Mouse (Mus musculus): Measurements from ENCODE around the gene Rhbdl1. TPM values are rescaled to one million over a fixed set of nuclear protein-coding genes. Genes with fewer than 3 reads are reported as not detected.
A peak's percentile ranks its signal among the peaks of the same experiment; 100 is the strongest.

Rhbdl1 gene
- total and polyA plus RNA-seq, 2 experiments, result 0.74 to 5.5 TPM

- H3K4me3 ChIP-seq (ENCODE audit: insufficient read depth, low read depth, low read length), result no peak overlapping the region
- H3K36me3 ChIP-seq (ENCODE audit: control insufficient read depth, insufficient read depth, low read length), result no peaks in the 10 kb centered on the region
- no peak overlapping the region for H3K9ac ChIP-seq (ENCODE audit: low read depth, low read length)
- no peak overlapping the region for H3K27ac ChIP-seq (replicated peaks; ENCODE audit: insufficient read depth, low read depth, low read length)
- DNase-seq (ENCODE audit: extremely low read depth, low read depth, low spot score), result no peak
- no peaks in the 10 kb centered on the region for H3K4me1 ChIP-seq (ENCODE audit: control insufficient read depth, insufficient read depth, low read length)
- H3K27me3 ChIP-seq (ENCODE audit: control insufficient read depth, insufficient read depth, low read length), result peaks cover 12% of the 10 kb centered on the region
- no peaks in the 10 kb centered on the region for H3K79me2 ChIP-seq (ENCODE audit: control insufficient read depth, insufficient read depth, low read length)
- TF ChIP-seq POLR2A (IDR thresholded peaks at IDR 0.05; ENCODE audit: extremely low read depth, insufficient read depth, low read length) (no peak), CTCF (IDR thresholded peaks at IDR 0.05; ENCODE audit: low read depth, low read length) (no peak)
- WGBS, result 77% methylated on average over 11 of the region's 11 CpGs
Measured at GRCm38 (mm10) chr17:25817662-25818061, 19.4 kb downstream of the Rhbdl1 start.

DNA sequence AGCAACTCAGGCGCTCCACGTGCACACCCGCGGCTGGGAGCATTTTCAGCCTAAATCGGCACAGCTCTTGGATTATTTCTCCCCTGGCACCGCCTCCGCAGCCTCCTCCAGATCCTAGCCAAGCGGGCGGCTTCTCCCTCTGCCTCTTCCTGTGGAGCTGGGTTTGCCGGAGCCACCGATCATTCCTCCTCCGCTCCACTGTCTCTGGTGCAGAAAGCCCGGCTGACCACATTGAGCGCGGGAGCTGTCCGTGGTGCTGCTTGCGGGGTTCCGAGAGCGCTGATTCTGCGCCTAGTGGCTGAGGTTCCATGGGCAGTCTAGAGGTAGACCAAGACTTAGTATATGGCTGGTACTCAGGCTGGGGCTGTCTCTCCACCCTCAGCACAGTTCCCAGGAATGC is 23.6 kb downstream of the Rhbdl1 start:
- H3K4me1 ChIP-seq (ENCODE audit: control insufficient read depth, insufficient read depth, low read length), result peaks cover 3% of the 10 kb centered on the region; the same call in 1 of the 2 replicates
- no peaks in the 10 kb centered on the region for H3K36me3 ChIP-seq (ENCODE audit: control insufficient read depth, insufficient read depth, low read length)
- H3K27ac ChIP-seq (replicated peaks; ENCODE audit: insufficient read depth, low read depth, low read length), result no peak overlapping the region
- H3K79me2 ChIP-seq (ENCODE audit: control insufficient read depth, insufficient read depth, low read length), result no peaks in the 10 kb centered on the region
- 4% methylated on average over 20 of the region's 20 CpGs for WGBS
- H3K9ac ChIP-seq (ENCODE audit: low read depth, low read length), result no peak overlapping the region
- no peak for DNase-seq (ENCODE audit: extremely low read depth, low read depth, low spot score)
- H3K4me3 ChIP-seq (ENCODE audit: insufficient read depth, low read depth, low read length), result no peak overlapping the region
- H3K27me3 ChIP-seq (ENCODE audit: control insufficient read depth, insufficient read depth, low read length), result peaks cover 14% of the 10 kb centered on the region
- no peak for TF ChIP-seq POLR2A (IDR thresholded peaks at IDR 0.05; ENCODE audit: extremely low read depth, insufficient read depth, low read length)
- TF ChIP-seq CTCF (IDR thresholded peaks at IDR 0.05; ENCODE audit: low read depth, low read length), result peak; percentile 77

DNA sequence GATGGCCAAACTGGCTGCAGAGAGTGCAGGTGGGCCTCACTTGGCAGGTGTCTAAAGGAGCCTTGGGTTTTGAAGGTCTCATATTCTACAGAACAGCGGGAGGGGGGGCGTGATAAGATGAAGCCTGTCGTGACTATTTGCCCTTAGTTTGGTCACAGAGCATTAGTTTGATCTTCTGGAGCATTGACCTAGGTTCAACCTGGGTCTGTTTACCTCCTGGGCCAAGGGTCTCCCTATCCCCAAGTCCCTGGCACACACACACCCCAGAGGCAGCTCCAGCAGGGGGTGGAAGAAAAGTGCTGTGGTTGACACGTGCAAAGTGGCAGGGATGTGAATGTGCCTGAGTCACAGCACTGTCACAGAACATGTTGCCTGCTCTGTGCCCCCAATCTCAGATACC is 26.2 kb downstream of the Rhbdl1 start:
- DNase-seq (ENCODE audit: extremely low read depth, low read depth, low spot score), result no peak
- H3K36me3 ChIP-seq (ENCODE audit: control insufficient read depth, insufficient read depth, low read length), result no peaks in the 10 kb centered on the region
- no peak overlapping the region for H3K4me3 ChIP-seq (ENCODE audit: insufficient read depth, low read depth, low read length)
- peaks cover 13% of the 10 kb centered on the region for H3K27me3 ChIP-seq (ENCODE audit: control insufficient read depth, insufficient read depth, low read length)
- no peak overlapping the region for H3K27ac ChIP-seq (replicated peaks; ENCODE audit: insufficient read depth, low read depth, low read length)
- TF ChIP-seq POLR2A (IDR thresholded peaks at IDR 0.05; ENCODE audit: extremely low read depth, insufficient read depth, low read length), result no peak
- no peak for TF ChIP-seq CTCF (IDR thresholded peaks at IDR 0.05; ENCODE audit: low read depth, low read length)
- H3K79me2 ChIP-seq (ENCODE audit: control insufficient read depth, insufficient read depth, low read length), result no peaks in the 10 kb centered on the region
- 49% methylated on average over 4 of the region's 4 CpGs for WGBS
- peaks cover 3% of the 10 kb centered on the region; the same call in 1 of the 2 replicates for H3K4me1 ChIP-seq (ENCODE audit: control insufficient read depth, insufficient read depth, low read length)
- H3K9ac ChIP-seq (ENCODE audit: low read depth, low read length), result no peak overlapping the region

- Histone ChIP-seq H3K27me3 (ENCODE audit: control insufficient read depth, insufficient read depth, low read length) (peaks cover 13% of the 10 kb centered on the region), H3K36me3 (ENCODE audit: control insufficient read depth, insufficient read depth, low read length) (no peaks in the 10 kb centered on the region), H3K4me1 (ENCODE audit: control insufficient read depth, insufficient read depth, low read length) (peaks cover 3% of the 10 kb centered on the region; the same call in 1 of the 2 replicates), H3K27ac (replicated peaks; ENCODE audit: insufficient read depth, low read depth, low read length) (no peak overlapping the region), H3K9ac (ENCODE audit: low read depth, low read length) (peak overlapping the region; percentile 45), H3K79me2 (ENCODE audit: control insufficient read depth, insufficient read depth, low read length) (no peaks in the 10 kb centered on the region), H3K4me3 (ENCODE audit: insufficient read depth, low read depth, low read length) (peak overlapping the region; percentile 52; the same call in 1 of the 2 replicates)
- DNase-seq (ENCODE audit: extremely low read depth, low read depth, low spot score), result no peak
- WGBS, result 27% methylated on average over 24 of the region's 25 CpGs
- TF ChIP-seq CTCF (IDR thresholded peaks at IDR 0.05; ENCODE audit: low read depth, low read length) (no peak), POLR2A (IDR thresholded peaks at IDR 0.05; ENCODE audit: extremely low read depth, insufficient read depth, low read length) (no peak)
Measured at GRCm38 (mm10) chr17:25809606-25810340, 27.3 kb downstream of the Rhbdl1 start.

- no peaks in the 10 kb centered on the region for H3K79me2 ChIP-seq (ENCODE audit: control insufficient read depth, insufficient read depth, low read length)
- H3K9ac ChIP-seq (ENCODE audit: low read depth, low read length), result peak within 1 kb of the TSS; percentile 45
- TF ChIP-seq POLR2A (IDR thresholded peaks at IDR 0.05; ENCODE audit: extremely low read depth, insufficient read depth, low read length), result no peak
- TF ChIP-seq CTCF (IDR thresholded peaks at IDR 0.05; ENCODE audit: low read depth, low read length), result no peak
- DNase-seq (ENCODE audit: extremely low read depth, low read depth, low spot score), result no peak
- 1% methylated on average over 97 of the region's 100 CpGs for WGBS
- peaks cover 13% of the 10 kb centered on the region for H3K27me3 ChIP-seq (ENCODE audit: control insufficient read depth, insufficient read depth, low read length)
- peaks cover 3% of the 10 kb centered on the region; the same call in 1 of the 2 replicates for H3K4me1 ChIP-seq (ENCODE audit: control insufficient read depth, insufficient read depth, low read length)
- no peak within 1 kb of the TSS for H3K27ac ChIP-seq (replicated peaks; ENCODE audit: insufficient read depth, low read depth, low read length)
- H3K36me3 ChIP-seq (ENCODE audit: control insufficient read depth, insufficient read depth, low read length), result no peaks in the 10 kb centered on the region
- H3K4me3 ChIP-seq (ENCODE audit: insufficient read depth, low read depth, low read length), result peak within 1 kb of the TSS; percentile 52; the same call in 1 of the 2 replicates
Measured at GRCm38 (mm10) chr17:25808789-25809605, 28.1 kb downstream of the Rhbdl1 start, which contains the start of gene Fbxl16. Gene Fbxl16 (plus strand): TSS chr17:25809085.

All from liver, adult 2 months (tissue).